Mouse (Mus musculus) erythroblast, embryonic 14.5 days (primary cell): ENCODE measurements around the gene 4933434E20Rik.

Experiments
- GATA1 ChIP-seq: IDR thresholded peaks from 2 replicates; pipeline ENCODE4 v1.6.1; 2012; ENCODE audit warnings: low read length, inconsistent platforms, mixed read lengths
- TAL1 ChIP-seq: IDR thresholded peaks from 3 replicates; pipeline ENCODE4 v1.6.1; 2012; ENCODE audit warnings: low read length, inconsistent platforms, mixed read lengths

- no peak for TF ChIP-seq GATA1
- no peak for TF ChIP-seq TAL1
These were observed 41.1 kb upstream of the 4933434E20Rik start for GRCm38 (mm10) chr3:90010291-90010690.
